Mouse (Mus musculus): ENCODE measurements around the gene 9530068E07Rik.

GRCm38 (mm10) chr11:52379241-52379640, 17.0 kb upstream of the 9530068E07Rik start:
- no peak for TF ChIP-seq CTCF (IDR thresholded peaks at IDR 0.05)
- no peak for TF ChIP-seq EP300 (IDR thresholded peaks at IDR 0.05)
